Mouse (Mus musculus) MEL-GATA-1-ER (cell line): ENCODE results near the gene Cnot10.

Experiments used
- DNase-seq: peaks from one replicate; pipeline ENCODE4 v3.0.0-alpha.2; 2012; ENCODE audit warnings: low read depth; ENCODE audit errors: extremely low read depth

Gene Cnot10

DNA sequence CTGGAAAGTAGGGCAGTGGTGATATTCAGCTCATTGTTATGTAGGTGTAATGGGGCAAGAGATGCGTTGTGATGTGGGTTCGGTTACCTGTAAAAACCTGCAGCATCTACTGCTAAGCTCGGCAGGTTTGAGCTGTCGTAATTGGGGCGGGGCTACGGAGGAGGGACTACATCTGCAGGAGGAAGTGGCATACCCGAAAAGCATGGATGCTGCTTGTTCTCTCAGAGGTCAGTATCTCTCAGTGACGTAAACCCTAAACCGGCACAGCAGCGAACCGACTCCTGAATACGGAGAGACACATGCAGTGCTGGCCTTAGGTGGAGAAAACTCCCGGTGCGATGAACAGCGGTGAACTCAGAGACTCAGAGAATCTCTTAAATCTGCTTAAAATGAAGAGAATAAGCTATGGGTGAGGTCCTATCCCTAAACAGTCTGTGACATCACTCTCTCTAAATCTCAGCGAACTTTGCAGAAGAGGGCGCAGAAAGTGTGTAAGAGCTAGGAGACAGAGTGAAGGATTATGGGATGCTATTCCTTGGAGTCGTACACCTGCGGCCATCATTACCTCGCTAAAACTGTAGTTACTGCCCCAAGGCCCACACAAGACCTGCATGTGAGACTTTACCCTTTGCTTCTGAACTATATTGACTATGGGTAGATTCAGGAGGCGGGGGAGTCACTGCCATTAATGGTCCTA is 11.1 kb upstream of the Cnot10 start:
- DNase-seq: no peak

GRCm38 (mm10) chr9:114649371-114649770 is 9.4 kb upstream of the Cnot10 start:
- no peak for DNase-seq

DNA sequence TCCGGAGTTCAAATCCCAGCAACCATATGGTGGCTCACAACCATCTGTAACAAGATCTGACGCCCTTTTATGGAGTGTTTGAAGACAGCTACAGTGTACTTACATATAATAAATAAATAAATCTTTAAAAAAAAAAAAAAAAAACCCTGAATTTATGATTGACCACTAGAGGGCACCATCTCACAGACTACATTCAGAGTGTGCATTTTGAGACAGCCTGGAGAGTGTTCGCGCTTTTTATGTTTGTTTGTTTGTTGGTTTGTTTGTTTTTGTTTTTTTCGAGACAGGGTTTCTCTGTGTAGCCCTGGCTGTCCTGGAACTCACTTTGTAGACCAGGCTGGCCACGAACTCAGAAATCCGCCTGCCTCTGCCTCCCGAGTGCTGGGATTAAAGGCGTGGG is 8.5 kb upstream of the Cnot10 start:
- DNase-seq: peak; percentile 27

GRCm38 (mm10) chr9:114647506-114648432 is 7.8 kb upstream of the Cnot10 start:
- DNase-seq: no peak

DNA sequence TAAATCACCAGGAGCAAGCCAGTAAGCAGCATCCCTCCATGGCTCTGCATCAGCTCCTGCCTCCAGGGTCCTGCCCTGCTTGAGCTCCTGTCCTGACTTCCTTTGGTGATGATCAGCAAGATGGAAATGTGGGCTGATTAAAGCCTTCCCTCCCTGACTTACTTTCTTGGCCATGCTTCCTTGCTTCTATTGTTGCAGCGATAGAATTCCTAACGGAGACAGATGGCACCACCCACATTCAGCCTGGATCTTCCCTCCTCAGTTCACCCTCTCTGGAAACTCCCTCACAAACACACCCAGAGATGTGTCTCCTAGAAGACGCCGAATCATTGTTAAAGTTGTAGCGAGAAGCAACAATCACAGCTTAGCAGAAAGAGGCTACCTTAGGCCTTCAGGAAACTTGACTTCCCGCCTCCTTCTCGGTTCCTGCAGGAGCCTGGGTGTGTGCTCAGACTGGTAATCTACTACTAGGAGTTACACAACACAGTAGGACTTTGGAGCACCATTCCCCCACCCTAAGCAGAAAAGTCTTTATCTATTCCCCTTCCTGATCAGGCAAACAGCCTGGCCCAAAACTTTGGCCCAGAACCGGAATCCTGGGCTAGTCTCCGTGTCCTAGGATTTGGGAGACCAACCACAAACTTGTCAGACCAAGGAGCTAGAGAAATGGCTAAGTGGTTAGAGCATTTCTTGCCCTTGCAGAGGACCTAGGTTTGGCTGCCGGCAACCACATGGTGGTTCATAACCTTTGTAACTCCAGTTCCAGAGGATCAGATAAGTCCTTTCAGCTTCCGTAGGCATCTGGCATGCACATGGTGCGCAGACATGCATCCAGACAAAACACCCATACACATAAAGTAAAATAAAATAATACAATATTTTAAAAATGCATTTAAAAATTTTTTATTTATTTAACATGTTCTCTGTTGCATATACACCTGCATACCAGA is 6.8 kb upstream of the Cnot10 start:
- DNase-seq: no peak

DNA sequence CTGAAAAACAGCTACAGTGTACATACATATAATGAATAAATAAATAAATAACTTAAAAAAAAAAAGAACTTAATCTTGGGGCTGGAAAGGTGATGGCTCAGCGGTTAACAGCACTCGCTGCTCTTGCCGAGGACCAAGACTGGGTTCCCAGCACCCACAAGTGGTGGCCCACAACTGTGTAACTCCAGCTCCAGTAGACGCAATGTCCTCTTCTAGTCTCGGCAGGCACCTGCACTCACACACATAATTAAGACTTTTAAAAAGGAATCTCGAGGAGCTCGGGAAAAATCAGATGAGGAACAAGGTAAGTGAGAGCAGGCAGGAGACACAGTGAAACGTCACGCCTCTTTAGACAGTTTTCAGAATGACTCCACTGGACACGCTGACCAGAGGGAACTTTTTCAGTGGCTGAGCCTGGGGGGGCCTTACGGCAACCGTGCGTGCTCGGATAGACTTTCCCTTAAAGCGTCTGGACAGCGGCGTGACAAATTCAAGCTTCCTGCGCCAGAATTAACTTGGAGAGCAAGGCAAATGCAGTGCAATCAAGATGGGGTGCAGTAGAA is 717 bp downstream of the Cnot10 start:
- peak; percentile 16 for DNase-seq

DNA sequence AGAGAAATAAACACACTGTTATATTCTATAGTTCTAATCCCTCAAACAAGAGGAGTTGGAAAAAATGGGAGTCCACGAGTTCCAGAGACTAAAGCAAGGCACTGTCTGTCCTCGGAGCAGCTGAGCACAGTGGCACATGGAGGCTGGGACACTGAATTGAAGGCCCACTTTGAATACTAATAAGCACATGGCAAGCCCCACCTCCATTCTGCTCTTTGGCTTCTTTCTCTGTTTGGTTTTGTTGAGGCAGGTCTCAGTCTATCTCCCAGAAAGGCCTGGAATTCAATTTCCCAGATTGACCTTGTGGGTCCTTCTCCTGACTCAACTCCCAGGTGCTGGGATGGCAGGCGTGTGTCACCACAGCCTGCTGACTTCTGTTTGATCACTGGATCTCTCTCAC is 3.2 kb downstream of the Cnot10 start:
- no peak for DNase-seq

- DNase-seq: no peak
Measured at GRCm38 (mm10) chr9:114636150-114636549, 3.8 kb downstream of the Cnot10 start.

GRCm38 (mm10) chr9:114632331-114632730 is 7.7 kb downstream of the Cnot10 start:
- DNase-seq: no peak

DNA sequence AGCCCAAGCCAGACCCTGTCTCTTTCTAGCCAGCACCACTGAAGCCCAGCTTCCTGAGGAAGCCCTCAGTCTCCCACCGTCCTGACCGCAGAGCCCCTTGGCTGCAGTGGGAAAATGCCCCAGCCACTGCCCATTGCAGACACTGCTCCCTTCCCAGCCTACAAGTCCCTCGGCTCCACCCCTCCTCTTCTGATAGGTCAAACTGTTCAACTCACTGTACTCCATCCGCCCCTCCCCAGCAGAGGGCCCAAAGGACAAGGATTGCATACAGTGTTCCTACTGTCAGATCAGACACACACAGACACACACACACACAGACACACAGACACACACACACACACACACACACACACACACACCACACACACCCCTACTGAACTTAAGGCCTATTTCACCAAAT is 13.3 kb downstream of the Cnot10 start:
- DNase-seq: no peak

- DNase-seq: no peak
Measured at GRCm38 (mm10) chr9:114624178-114624577, 15.8 kb downstream of the Cnot10 start.

- no peak for DNase-seq
Measured at GRCm38 (mm10) chr9:114621149-114621548, 18.8 kb downstream of the Cnot10 start.

DNA sequence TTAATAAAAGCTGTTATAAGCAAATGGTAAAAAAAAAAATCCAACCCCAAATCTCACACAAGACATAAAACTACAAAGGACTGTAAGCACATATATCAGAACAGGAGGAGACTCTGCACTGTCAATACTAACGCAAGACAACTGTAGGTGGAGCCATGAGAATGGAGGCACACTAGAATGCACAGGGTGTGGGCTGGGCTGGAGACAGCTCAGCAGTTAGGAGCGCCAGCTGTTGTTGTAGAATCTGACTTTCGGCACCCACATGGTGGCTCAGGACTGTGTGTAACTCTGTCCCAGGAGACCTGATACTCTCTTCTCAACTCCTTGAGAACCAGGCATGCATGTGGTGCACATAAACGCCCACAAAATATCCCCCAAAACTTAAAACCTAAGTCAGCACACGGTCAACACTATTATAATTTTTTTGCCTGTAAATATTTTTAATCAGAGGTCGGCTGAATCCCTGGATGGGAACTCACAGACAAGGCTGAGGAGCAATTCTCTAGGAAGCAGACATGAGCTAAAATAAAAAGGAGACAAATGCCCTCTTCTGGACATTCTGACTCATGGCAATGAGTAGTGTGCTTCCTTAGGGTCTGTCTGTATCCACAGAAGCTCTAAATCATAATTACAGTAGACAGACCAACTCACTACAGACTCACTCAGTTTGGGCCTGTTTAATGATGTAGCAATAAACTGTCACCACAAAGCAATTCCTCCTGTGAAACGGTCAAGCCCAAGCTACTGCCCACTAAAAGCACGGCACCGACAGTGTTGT is 25.6 kb downstream of the Cnot10 start:
- DNase-seq: no peak

DNA sequence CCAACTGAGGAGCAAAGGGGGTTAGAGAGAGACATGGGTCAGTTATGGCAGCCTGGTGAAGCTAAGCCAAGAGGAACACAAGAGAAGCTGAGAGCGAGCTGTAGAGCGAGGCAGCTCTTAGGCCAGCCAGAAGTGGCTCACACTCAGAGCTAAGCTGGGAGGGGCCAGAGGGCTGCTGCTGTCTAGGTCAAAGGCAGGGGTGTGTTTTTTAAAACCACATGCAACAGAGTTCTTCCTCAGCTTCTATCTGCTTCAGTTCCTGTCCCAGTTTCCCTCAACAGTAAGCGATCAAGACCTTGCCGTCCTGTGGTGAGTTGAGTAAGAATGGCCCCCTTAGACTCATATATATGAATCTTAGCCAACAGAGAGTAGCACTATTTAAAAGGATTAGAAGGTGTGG is 27.0 kb downstream of the Cnot10 start:
- DNase-seq: no peak

GRCm38 (mm10) chr9:114612566-114612965 is 27.4 kb downstream of the Cnot10 start:
- no peak for DNase-seq

DNA sequence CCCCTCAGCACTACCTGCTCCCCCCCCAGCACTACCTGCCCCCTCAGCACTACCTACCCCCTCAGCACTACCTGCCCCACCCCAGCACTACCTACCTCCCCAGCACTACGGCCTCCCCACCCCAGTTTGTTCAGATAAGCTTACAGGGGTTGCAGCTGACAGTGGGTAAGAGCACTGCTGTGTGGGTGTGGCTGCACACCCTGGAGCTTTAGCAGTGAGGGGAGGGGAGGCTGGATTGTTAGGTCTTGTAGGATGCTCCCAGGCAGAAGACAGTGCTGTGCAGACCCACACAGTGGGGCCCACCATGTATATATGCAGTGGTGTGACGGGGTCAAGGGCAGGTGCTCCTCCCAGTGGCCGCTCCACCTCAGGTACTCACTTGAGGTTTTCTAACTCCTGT is 29.7 kb downstream of the Cnot10 start:
- no peak for DNase-seq

- DNase-seq: no peak
Measured at GRCm38 (mm10) chr9:114603876-114604540, 36.0 kb downstream of the Cnot10 start.

- no peak for DNase-seq
Measured at GRCm38 (mm10) chr9:114601096-114601495, 38.9 kb downstream of the Cnot10 start.

DNA sequence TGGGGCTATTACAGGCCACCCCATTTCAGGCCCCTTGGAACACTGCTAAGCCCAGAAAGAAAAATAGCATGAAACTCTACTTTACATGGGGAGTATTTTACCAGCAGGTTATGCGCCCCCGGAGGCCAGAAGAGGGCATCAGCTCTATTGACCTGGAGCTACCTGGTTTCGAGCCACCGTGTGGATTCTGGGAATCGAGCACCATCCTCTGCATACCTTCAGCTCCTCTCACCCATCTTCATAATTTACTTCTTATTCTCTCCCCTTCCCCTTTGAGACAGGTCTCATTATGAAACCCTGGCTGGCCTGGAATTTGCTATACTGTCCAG is 55.0 kb downstream of the Cnot10 start:
- DNase-seq: no peak
